Mouse (Mus musculus) frontal cortex, postnatal 14 days (tissue): ENCODE results near the gene Olfr178.

ENCODE experiments used
- DNase-seq, 2 experiments: peaks; one replicate each; pipeline ENCODE4 v3.0.0; 2022; ENCODE audit warnings: low spot score in 2 of 2

Gene Olfr178

GRCm38 (mm10) chr16:58891963-58892362, at the start of gene Olfr178:
TSS of gene Olfr178 (minus strand) at chr16:58892063.
- DNase-seq = no peak

GRCm38 (mm10) chr16:58929292-58929691, 37.4 kb upstream of the Olfr178 start, which contains the start of gene Olfr180:
TSS of gene Olfr180 (minus strand) at chr16:58929392.
- no peak for DNase-seq

- DNase-seq = no peak
Measured at GRCm38 (mm10) chr16:58928655-58929054, 36.8 kb upstream of the Olfr178 start, which contains the start of gene Olfr181. TSS of gene Olfr181 (minus strand) at chr16:58928755.

GRCm38 (mm10) chr16:58884416-58884815, 7.4 kb downstream of the Olfr178 start:
- DNase-seq = no peak

GRCm38 (mm10) chr16:58874668-58875067, 17.2 kb downstream of the Olfr178 start, which contains the start of gene Olfr177:
TSS of gene Olfr177 (minus strand) at chr16:58874768.
- DNase-seq = no peak

- DNase-seq = no peak
Measured at GRCm38 (mm10) chr16:58861479-58861878, 30.4 kb downstream of the Olfr178 start.

- no peak for DNase-seq
Measured at GRCm38 (mm10) chr16:58860032-58860737, 31.7 kb downstream of the Olfr178 start.
